Mouse (Mus musculus) left cerebral cortex, adult 18-20 months (tissue): ENCODE data around the gene Tfam. TPM values are rescaled to one million over a fixed set of nuclear protein-coding genes. Genes with fewer than 3 reads are reported as not detected.

ENCODE experiments used
- DNase-seq, 2 experiments: peaks; one replicate each; pipeline ENCODE4 v3.0.0; 2021 to 2022; ENCODE audit warnings: low spot score in 2 of 2, mixed read lengths in 1 of 2
- total RNA-seq, 2 experiments: library from RNA; stranded (reverse); gene quantifications; 2 replicates each; pipeline ENCODE4 v1.2.3; 2021

Gene Tfam
- total RNA-seq, 2 experiments from 2014 or later: 39.5 to 45.9 TPM

DNA sequence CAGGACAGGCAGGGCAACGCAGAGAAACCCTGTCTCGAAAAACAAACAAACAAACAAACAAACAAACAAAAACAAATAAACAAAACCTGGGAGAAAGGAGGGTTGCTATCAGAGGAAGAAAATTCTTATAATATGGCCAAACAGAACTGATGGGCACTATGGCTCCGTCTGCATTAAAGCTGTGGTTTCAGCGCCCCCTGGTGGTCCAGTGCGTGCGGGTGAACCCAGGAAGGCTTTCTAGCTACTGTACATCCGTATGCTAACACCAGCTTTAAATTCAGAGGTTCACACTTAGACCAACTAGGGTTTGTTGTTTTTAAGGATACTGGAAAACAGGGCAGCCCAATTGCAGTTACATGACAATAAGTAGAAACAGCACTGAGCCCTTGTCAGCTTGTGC lies 12.2 kb downstream of the Tfam start:
- DNase-seq: peak; percentile 86 to 95

- no peak for DNase-seq
Observed at GRCm38 (mm10) chr10:71223101-71223500, 15.0 kb downstream of the Tfam start.

GRCm38 (mm10) chr10:71222639-71223038 lies 15.4 kb downstream of the Tfam start:
- DNase-seq: no peak

DNA sequence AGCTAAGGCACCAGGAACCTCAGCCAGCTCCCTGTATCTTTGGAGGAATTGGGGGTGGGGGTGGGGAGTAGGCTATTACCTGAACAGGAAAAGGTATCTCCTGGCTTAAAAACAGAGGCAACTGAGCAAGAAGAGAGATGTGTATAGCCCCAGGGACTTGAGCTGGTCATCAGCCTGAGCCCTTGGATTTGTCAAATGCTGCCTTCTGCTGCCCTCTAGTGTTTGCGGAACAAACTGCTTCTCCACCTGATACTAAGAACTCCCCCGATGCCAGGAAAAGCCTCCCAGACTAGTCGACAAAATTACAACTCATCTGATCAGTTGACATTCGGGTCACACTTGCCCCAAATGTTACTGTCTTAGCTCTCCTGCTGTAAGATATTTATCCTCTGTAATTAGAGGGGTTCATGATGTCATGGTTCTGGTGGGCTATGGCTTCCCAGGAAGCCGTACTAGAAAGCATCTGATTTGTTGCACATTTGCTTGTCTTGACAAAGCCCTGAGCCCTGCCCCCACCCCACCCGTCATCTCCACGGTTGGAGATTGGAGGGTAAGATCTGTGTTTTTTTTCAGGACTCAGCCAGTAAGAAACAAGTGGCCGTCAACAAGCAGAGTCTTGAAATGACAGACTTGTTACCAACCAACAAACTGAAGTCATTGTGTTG lies 19.7 kb downstream of the Tfam start:
- DNase-seq: peak; percentile 87 to 90

DNA sequence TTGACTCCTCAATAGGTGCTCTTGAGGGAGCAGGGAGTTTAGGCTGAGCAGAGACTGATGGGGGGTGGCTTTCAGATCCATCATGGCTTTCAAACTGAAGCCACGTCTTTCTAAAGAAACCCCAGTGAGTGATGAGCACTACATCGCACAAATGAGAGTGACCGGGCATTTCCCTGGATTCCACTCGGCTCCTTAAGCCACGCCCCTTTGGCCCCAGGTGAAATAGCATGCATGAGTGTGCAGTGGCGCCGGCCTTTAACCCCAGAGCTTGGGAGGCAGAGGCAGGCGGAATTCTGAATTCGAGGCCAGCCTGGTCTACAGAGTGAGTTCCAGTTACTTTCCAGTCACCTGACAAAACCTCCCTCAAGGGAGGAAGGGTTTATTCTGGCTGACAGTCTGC lies 22.1 kb downstream of the Tfam start:
- DNase-seq: no peak

DNA sequence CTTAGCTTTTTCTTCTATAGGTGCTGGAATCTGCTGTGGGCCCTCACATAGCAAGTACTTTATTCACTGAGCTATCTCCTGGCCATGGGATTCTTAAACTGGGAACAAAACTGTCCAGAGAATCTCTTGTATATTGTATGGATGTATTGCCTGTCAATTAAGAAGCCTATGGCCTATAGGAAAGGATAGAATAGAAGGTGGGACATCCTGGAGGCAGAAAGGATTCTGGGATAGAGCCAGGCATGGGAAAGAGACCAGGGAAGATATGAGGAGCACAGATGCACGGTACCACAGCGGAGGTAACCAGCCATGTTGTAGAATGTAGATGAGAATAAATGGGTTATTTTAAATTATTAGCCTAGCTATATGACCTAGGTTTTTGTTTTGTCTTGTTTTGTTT lies 36.6 kb downstream of the Tfam start:
- DNase-seq: no peak

- no peak for DNase-seq
Observed at GRCm38 (mm10) chr10:71200964-71201363, 37.1 kb downstream of the Tfam start.

DNA sequence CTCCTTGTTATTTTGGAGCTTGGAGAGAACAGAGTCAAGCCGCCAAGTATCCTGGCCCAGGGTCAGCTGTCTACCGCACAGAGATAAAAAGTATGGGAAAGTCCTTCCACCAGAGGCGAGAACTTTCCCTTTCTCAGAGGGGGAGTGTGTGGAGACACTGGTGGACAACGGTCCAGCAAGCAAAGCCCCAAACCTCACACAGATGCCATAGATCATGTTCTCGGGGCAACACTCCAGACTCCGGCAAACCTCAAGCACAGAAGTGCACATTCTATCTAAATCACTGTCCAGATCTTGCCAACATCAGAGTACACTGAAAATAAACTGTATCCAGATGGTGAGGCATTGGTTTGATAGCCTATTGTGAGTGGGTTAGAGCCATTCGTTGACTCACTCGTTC lies 39.4 kb downstream of the Tfam start:
- no peak for DNase-seq

DNA sequence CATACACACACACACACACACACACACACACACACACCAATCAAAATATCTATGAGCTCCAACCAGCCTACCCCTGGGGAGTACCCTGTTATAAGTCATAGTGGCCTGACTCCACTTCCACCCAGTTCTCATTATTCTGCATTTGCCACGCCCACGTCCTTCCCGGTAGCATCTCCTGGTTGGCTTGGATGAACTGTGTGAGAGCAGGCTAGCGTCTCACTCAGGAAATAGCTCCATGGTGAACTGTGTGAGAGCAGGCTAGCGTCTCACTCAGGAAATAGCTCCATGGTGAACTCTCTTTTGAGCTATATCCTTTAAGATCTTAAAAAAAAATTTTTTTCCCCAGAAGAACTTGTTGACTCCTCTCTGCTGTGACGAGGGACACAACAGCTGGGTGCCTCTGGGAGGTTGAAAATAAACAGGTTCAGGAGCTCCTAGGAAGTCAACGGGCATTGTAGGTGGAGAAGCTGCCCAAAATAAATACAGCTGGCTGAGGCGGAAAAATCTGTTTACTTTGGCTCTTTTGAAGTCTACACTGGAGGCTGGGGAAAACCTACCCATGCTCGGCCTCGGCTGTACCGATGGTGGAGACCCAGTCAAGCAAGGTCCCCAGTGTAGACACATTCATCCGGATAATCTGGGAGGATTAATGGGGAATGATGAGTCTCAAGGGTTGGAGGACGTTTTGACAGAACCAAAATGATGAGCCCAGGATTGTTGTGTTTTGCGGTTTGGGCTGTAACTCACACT lies 40.9 kb downstream of the Tfam start:
- DNase-seq: no peak

DNA sequence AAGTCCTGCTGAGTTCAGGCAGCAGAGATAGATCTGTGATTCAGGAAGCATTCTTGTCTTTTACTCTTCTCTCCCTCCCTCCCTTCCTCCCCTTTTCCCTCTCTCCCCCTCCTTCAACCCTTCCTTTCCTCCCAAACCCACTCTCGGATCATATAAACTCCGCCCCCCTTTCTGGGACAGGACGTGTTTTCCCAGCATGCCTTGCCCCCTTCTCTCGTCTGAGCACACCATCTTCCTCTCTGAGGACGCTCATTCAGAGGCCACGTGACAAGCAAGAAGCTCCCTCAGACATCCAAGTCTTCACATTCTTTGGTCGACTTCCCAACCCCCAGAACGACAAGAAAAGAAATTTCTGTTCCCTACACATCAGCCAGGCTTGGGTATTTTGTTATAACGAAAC lies 42.6 kb downstream of the Tfam start:
- no peak for DNase-seq

DNA sequence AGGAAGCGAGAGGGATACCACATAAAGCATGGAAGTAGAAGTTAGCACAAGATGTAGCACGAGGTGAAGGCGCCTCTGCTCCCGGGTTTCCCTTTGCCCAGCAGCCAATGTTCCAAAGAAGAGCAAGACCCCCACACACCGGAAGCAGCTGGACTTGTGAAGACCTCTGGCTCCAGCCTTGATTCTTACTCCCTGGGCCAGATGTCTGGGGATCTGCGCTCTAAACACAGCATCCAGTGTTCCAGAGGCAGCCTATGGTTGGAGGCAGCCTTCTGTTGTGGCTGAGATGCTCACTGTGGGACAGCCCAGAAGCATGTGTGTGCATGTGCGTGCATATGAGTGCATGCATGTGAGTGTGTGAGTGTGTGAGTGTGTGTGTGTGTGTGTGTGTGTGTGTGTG lies 43.4 kb downstream of the Tfam start:
- DNase-seq: no peak

DNA sequence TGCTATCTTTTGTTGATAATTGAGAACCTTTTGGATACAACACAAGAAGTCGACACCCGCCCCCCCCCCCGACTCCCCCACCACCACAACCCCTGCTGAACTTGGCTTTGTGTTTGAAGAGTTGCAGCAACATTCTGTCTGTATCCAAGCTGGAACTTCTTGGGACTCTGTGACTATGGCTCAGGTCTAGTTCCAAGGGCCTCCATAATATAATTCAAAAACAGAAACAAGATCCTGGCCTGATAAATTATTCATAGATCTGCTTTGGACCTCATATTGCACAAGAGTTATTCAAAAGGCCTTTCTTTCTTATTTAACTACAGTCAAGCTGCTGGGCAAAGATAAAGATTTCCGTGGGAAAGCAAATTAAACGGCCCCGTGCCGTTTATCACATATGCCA lies 44.8 kb downstream of the Tfam start:
- no peak for DNase-seq

GRCm38 (mm10) chr10:71192886-71193285 lies 45.2 kb downstream of the Tfam start:
- no peak for DNase-seq

GRCm38 (mm10) chr10:71188681-71189080 lies 49.4 kb downstream of the Tfam start:
- DNase-seq: no peak

DNA sequence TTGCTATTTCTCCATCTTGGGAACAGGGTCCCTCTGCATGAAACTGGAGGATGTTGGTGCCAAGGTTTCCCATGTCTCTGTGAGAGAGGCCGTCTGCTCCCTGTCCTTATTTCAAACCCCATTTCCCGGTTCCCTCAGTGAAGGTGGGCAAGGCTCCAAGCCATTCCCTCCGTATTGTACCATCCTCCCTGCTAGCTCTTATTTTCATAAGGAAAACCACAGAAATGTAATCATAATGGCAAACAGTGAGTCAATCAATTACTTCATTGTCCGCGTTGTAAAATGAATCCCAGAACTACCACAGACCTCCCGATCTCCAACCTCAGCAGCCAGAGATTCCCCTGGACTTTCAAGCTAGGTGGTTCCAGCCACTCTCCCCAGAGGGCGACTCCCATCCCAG lies 53.0 kb downstream of the Tfam start:
- DNase-seq: no peak

GRCm38 (mm10) chr10:71183339-71184031 lies 54.6 kb downstream of the Tfam start:
- DNase-seq: no peak

GRCm38 (mm10) chr10:71181931-71182330 lies 56.1 kb downstream of the Tfam start:
- no peak for DNase-seq

GRCm38 (mm10) chr10:71181091-71181490 lies 57.0 kb downstream of the Tfam start:
- no peak for DNase-seq

- no peak for DNase-seq
Observed at GRCm38 (mm10) chr10:71180057-71180456, 58.0 kb downstream of the Tfam start.

DNA sequence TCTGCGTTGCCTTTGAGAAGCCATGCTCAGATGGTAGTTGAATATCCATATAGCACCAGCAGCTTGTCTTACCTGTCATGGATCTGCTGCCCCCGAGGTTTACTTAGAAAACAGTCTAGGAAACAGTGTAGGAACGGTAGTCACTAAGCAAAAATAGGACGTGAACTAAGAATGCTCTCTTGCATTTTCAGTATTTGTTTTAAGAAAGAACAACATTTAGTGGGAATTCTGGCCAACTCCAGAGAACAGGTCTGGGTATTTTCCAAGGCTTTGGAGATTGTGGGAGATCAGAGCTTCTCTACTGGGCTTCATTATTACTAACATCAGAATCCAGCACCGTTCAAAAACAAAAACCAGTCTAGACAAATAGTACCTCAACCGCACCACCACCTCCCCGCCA lies 60.9 kb downstream of the Tfam start:
- DNase-seq: no peak

GRCm38 (mm10) chr10:71176341-71176740 lies 61.7 kb downstream of the Tfam start:
- no peak for DNase-seq
